19 mouse cellular contexts compared by ENCODE assay signal in genomic region chr9:57728312-57728711, GRCm38 (mm10). TPM values are rescaled to one million over a fixed set of nuclear protein-coding genes. Genes with fewer than 3 reads are reported as not detected.
DNase-seq lines count a peak whose midpoint lies in the region; ATAC-seq and TF ChIP-seq lines count a peak whose summit lies in the region.
"Had no signal": no experiment of that assay in that cellular context is flagged by ENCODE, and none has a peak within 500 bp of the region (broad histone marks: within the 10 kb centered on the region; RNA-seq: fewer than 3 reads in every experiment).

No protein-coding gene starts in this region.

- no peak for TF ChIP-seq POLR2A in lung, adult 2 months (IDR thresholded peaks at IDR 0.05; ENCODE audit: borderline replicate concordance, extremely low read depth, low read depth, low read length)
- TF ChIP-seq POLR2A in brain, embryonic 14.5 days (IDR thresholded peaks at IDR 0.05; ENCODE audit: borderline replicate concordance, extremely low read depth, insufficient read depth, insufficient read length, poor library complexity, severe bottlenecking), result no peak

- peak; percentile 19; the same call in 1 of the 2 replicates for TF ChIP-seq CTCF in lung, adult 2 months (IDR thresholded peaks at IDR 0.05; ENCODE audit: insufficient read depth, low read length)
- TF ChIP-seq CTCF in brain, embryonic 14.5 days (IDR thresholded peaks at IDR 0.05; ENCODE audit: borderline replicate concordance, extremely low read depth, insufficient read depth, insufficient read length), result peak; percentile 4; the same call in 1 of the 2 replicates

- peak; percentile 57 for DNase-seq in cerebellum, adult 11-12 months
- no peak for DNase-seq in cerebellum, postnatal 4 days (ENCODE audit: low spot score in 2 of 2)
- DNase-seq in lung, adult 2 months, result no peak
- no peak for DNase-seq in lung, adult 18-20 months
- no peak for DNase-seq in brain, embryonic 14.5 days (ENCODE audit: low read depth)
- no peak for DNase-seq in layer of hippocampus, adult 8-10 months (ENCODE audit: low spot score in 2 of 2)
- no peak for DNase-seq in layer of hippocampus, adult 18-20 months (ENCODE audit: low spot score in 2 of 2)
- DNase-seq: kidney, postnatal 14 days; lung, embryonic 14.5 days had no signal

- ATAC-seq in megakaryocyte-erythroid progenitor cell, adult 5-6 weeks (replicated peaks; ENCODE audit: low FRiP score, low TSS enrichment, poor library complexity, severe bottlenecking), result peak; percentile 55; the same call in 1 of the 2 replicates

- H3K4me3 ChIP-seq in lung, adult 2 months (replicated peaks; ENCODE audit: extremely low read depth, low read depth, low read length), result no peak overlapping the region
- H3K4me3 ChIP-seq: embryonic facial prominence, embryonic 13.5 days; heart, embryonic 13.5 days; hindbrain, embryonic 13.5 days; midbrain, embryonic 12.5 days; stomach, embryonic 15.5 days had no signal

- 86% methylated on average over 1 of the region's 1 CpGs for WGBS in lung, adult 2 months

- peaks cover 6% of the 10 kb centered on the region; the same call in 1 of the 2 replicates for H3K4me1 ChIP-seq in lung, adult 2 months (ENCODE audit: control insufficient read depth, insufficient read depth, low read length)
- H3K4me1 ChIP-seq: embryonic facial prominence, embryonic 13.5 days; hindbrain, embryonic 13.5 days; midbrain, embryonic 12.5 days; stomach, embryonic 15.5 days had no signal

RNA-seq across cellular contexts. Expression of gene Edc3, which starts 20.0 kb away (rescaled TPM):
- polyA plus RNA-seq in lung, adult 2 months (2012; rRNA removed), result 17.6 and 19.4 TPM in 2 replicates
- polyA plus RNA-seq in brain, embryonic 14.5 days (2012; rRNA removed), result 24.1 and 27.0 TPM in 2 replicates
- 14.2 and 25.0 TPM in 2 replicates for total RNA-seq in megakaryocyte-erythroid progenitor cell, adult 5-6 weeks (2014; fragmentation: Nextera tagmentation)
- total RNA-seq in megakaryocyte-erythroid progenitor cell, adult 5-6 weeks (2017), result 4.8 and 6.0 TPM in 2 replicates
- 10 to 100 TPM; 14.0 to 23.7 (median 14.6) TPM for total RNA-seq in layer of hippocampus, adult 8-10 months (2022)
- 10 to 100 TPM; 14.7 to 14.8 TPM for total RNA-seq in layer of hippocampus, adult 18-20 months (2021)

RNA-seq across cellular contexts. Expression of gene Clk3, which starts 37.3 kb away (rescaled TPM):
- 95.5 and 159 TPM in 2 replicates for polyA plus RNA-seq in lung, adult 2 months (2012; rRNA removed)
- polyA plus RNA-seq in brain, embryonic 14.5 days (2012; rRNA removed), result 153 and 188 TPM in 2 replicates
- 58.1 and 73.0 TPM in 2 replicates for total RNA-seq in megakaryocyte-erythroid progenitor cell, adult 5-6 weeks (2014; fragmentation: Nextera tagmentation)
- total RNA-seq in megakaryocyte-erythroid progenitor cell, adult 5-6 weeks (2017), result 24.7 and 36.4 TPM in 2 replicates
- 100 to 1,000 TPM in 1 of 4 experiments, 10 to 100 TPM in 3; 72.0 to 102 (median 84.5) TPM for total RNA-seq in layer of hippocampus, adult 8-10 months (2022)
- total RNA-seq in layer of hippocampus, adult 18-20 months (2021), result 10 to 100 TPM; 75.3 to 76.6 TPM

RNA-seq across cellular contexts. Expression of gene Cyp1a1, which starts 40.6 kb away (rescaled TPM):
- polyA plus RNA-seq in lung, adult 2 months (2012; rRNA removed), result 28.8 and 37.7 TPM in 2 replicates
- 0.13 and 0.14 TPM in 2 replicates for polyA plus RNA-seq in brain, embryonic 14.5 days (2012; rRNA removed)
- 0.52 and 1.7 TPM in 2 replicates for total RNA-seq in megakaryocyte-erythroid progenitor cell, adult 5-6 weeks (2014; fragmentation: Nextera tagmentation)
- total RNA-seq in megakaryocyte-erythroid progenitor cell, adult 5-6 weeks (2017), result 1.3 TPM in 1 of 2 replicates, not detected in the other
- under 1 TPM in 3 of 4 experiments, not detected in 1; 0.12 to 0.36 (median 0.32) TPM for total RNA-seq in layer of hippocampus, adult 8-10 months (2022)
- under 1 TPM; 0.12 to 0.13 TPM for total RNA-seq in layer of hippocampus, adult 18-20 months (2021)
- polyA plus RNA-seq: embryonic facial prominence, embryonic 13.5 days; heart, embryonic 13.5 days; lung, embryonic 14.5 days; midbrain, embryonic 12.5 days; stomach, embryonic 15.5 days had no signal

RNA-seq across cellular contexts. Expression of gene Cyp1a2, which starts 44.8 kb away (rescaled TPM):
- polyA plus RNA-seq in lung, adult 2 months (2012; rRNA removed), result 0.23 and 0.44 TPM in 2 replicates
- polyA plus RNA-seq in brain, embryonic 14.5 days (2012; rRNA removed), result not detected in 2 replicates
- total RNA-seq in megakaryocyte-erythroid progenitor cell, adult 5-6 weeks (2014; fragmentation: Nextera tagmentation), result not detected in 2 replicates
- not detected in 2 replicates for total RNA-seq in megakaryocyte-erythroid progenitor cell, adult 5-6 weeks (2017)
- total RNA-seq in layer of hippocampus, adult 8-10 months (2022), result not detected
- not detected for total RNA-seq in layer of hippocampus, adult 18-20 months (2021)
- total RNA-seq: left cerebral cortex, postnatal 25 days had no signal
- polyA plus RNA-seq: C2C12; embryonic facial prominence, embryonic 13.5 days; frontal cortex, adult 2 months; heart, embryonic 13.5 days; hindbrain, embryonic 13.5 days; lung, embryonic 14.5 days; midbrain, embryonic 12.5 days; neural tube, embryonic 14.5 days; stomach, embryonic 15.5 days had no signal
